Mouse (Mus musculus) brain, embryonic 18.5 days (tissue): Measurements from ENCODE around the gene Sypl.
"Not testable (repeated sequence)": the region's sequence is repeated elsewhere in the genome, so short reads cannot be mapped to it uniquely, and the experiment has no call there.

Experiments used
- DNase-seq: peaks from one replicate; pipeline ENCODE4 v3.0.0-alpha.2; 2012; ENCODE audit warnings: low read depth, low spot score

Gene Sypl

DNA sequence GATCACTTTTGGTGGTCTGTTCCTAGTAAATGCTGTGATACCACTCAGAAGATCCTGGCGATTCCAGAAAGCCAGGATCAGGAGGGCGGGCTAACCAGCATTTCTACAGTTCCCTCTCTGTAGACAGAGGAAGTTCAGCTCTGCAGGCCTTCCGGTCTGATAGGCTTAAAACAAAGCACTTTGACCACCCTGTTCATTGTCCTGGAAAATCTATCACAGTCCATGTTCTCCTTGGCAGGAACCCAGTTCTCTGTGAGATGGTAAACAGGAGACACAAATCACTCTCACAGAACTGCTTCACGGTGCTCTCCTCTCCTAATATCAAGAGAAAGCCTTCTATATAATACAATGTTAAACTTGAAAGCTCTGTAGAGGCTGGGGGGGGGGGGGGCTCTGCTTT, 10.3 kb upstream of the Sypl start:
- no peak for DNase-seq

GRCm38 (mm10) chr12:32943951-32944350, 9.7 kb upstream of the Sypl start:
- DNase-seq: no peak

GRCm38 (mm10) chr12:32944884-32945454, 8.7 kb upstream of the Sypl start:
- no peak for DNase-seq

- DNase-seq: no peak
These were observed 7.3 kb upstream of the Sypl start for GRCm38 (mm10) chr12:32946376-32946775.

- DNase-seq: no peak
These were observed 1.3 kb upstream of the Sypl start for GRCm38 (mm10) chr12:32952416-32952815.

- no peak for DNase-seq
These were observed 625 bp upstream of the Sypl start for GRCm38 (mm10) chr12:32953066-32953465.

- DNase-seq: no peak
These were observed 728 bp downstream of the Sypl start for GRCm38 (mm10) chr12:32954216-32955021.

- no peak for DNase-seq
These were observed 1.3 kb downstream of the Sypl start for GRCm38 (mm10) chr12:32955037-32955436.

GRCm38 (mm10) chr12:32957211-32957610, 3.5 kb downstream of the Sypl start:
- DNase-seq: no peak

- no peak for DNase-seq
These were observed 8.4 kb downstream of the Sypl start for GRCm38 (mm10) chr12:32962132-32962531.

DNA sequence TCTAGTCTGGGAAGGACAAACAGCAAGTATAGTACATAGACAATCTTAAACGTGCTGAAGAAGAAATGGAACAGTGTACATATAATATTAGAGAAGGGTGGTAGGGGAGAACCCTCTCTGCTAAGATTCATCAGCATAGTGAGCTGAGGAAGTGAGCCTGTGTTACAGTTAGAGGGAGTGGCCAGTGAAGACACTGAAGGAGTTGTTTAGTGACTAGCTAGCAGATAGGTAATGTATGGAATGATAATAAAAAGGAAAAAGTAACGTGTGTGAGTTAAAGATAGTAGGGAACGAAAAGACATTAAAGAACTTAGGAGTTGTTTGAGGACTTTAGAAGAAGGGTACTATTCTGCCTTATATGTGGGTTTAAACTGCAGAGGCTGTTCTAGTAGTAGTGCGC, 10.2 kb downstream of the Sypl start:
- no peak for DNase-seq

DNA sequence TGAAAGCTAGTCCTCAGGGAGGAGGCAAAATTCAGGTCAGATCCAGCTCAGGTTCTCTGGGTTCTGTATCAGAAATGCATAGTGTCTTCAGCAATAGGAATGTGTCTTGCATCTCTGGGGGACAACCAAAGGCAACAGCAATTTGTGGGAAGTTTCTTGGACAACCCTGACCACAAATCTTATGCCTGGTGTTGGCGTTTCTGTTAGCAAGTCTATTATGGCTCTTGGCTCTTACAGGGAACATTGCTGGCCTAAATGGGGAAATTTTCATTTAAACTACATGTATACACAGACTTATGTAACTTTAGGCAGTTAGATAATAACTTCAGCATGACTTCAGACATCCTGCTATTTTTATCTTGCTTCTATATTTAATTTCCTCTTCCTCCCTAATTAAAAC, 18.6 kb downstream of the Sypl start:
- DNase-seq: no peak

DNA sequence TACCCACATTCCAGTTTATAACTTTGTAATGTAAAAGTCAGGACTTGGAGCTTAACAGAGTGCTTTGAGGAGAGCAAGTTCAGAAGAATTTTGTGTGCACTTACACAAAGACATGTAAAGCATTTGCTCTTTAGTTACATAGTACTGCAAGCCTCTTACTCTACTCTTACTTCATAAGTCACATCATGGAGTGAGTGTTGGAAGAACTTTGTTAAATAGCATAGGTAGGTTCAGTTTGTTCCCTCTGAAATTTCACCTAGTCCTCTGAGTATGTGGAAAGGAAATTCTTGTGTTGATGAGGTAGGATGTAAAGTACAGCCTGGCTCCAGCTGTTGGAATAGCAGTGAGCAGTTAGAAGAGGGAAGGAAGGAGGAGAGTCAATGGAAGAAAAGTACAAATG, 21.2 kb downstream of the Sypl start:
- no peak for DNase-seq

GRCm38 (mm10) chr12:32975501-32975900, 21.8 kb downstream of the Sypl start:
- DNase-seq: no peak

DNA sequence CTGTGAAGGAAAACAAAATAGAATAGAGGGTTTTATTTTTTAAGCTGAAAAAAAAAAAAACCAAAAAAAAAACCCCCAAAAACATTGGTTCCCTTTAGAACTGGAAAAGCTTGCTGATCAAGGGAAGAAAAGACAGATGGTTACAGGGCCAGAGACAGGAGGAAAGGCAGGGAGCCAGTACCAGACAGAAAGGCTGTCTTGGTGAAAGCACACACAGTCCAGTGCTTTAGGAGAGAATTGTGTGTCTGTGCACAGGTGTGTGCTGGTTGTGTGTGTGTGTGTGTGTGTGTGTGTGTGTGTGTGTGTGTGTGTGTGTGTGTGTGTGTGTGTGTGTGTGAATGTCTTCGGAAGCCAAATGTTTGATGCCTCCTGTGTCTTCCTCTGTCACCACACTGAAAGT, 28.9 kb downstream of the Sypl start:
- DNase-seq: no peak

DNA sequence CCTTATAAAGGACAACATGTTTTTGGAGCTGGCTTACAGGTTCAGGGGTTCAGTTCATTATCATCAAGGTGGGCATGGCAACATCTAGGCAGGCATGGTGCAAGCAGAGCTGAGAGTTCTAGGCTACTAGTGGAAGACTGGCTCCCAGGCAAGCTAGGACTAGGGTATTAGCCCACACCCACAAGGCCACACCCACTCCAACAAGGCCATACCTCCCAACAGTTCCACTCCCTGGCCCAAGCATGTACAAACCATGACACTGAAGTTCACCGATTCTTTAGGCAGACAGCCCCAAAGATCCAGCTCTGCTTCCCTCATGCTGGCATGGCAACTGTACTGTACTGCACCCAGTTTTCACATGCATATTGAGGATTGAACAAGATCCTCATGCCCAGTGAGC, 29.4 kb downstream of the Sypl start:
- DNase-seq: no peak

DNA sequence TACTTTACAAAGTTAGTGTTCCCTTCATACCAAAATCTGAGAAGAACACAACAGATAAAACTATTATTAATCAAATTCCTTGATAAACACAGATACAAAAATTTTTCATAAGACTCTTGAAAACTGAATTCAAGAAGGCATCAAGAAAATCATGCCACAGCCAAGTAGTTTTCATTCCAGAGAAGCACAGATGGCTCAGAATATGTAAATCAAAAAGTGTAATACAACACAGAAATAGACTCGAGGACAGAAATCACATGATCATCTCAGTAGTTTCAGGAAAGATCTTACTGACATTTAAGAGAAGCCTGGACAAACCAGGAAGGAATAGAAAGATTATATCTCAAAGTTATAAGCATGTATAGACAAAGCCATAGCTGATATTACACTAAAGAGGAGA, 32.6 kb downstream of the Sypl start:
- DNase-seq: no peak

DNA sequence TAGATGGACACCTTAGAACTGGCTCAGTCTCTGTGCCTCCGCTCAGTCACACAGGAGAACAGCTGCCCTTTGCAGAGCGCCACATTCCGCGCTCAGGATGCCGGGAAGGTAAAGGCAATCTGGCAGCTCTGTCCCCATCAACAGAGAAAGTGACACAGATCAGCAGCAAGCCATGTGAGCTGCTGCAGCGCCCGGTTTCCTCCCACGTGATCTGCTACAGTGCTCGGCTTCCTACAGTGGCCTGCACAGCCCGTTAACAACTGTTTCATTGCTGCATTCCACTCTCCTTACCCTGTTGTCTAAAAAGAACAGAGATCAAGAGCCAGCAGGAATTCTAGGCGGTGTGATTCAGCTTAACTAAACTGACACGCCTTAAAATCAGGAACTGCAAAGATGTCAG, 36.0 kb downstream of the Sypl start:
- no peak for DNase-seq

- no peak for DNase-seq
These were observed 40.4 kb downstream of the Sypl start for GRCm38 (mm10) chr12:32994081-32994480.

DNA sequence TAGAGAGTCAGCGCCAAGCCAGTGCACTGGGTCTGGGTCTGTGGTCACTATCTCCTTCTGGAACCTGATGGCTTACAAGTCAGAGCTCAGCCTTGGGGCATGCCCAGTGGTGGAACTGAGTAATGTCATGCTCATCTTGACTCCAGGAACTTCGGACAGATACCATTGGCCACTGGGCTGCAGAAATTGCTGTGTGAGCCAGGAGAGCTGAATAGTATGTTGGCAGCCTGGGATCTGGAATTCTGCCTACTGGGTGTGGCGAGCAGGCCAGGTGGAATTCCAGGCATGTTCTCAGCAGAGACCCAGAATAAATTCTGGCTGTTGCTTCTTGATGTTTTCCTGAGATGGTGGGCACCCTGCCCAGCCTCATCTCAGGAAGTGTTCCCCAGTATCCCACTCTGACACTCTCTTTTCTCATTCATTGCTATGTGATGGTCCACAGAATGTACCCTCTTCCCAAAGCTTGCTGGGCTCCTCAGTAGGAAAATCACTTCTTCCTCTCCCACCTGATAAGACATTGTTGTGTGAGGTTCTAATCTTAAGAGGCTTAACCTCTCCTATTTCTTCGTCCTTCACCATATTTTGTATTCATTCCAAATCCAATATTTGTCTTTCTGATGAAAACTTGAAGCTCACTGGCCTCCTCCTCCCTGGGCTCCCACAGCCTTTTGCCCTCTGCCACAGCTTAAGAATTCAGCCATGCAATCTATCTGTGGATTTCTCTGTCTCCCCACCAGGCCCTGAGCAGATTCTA, 41.6 kb downstream of the Sypl start:
- no peak for DNase-seq

DNA sequence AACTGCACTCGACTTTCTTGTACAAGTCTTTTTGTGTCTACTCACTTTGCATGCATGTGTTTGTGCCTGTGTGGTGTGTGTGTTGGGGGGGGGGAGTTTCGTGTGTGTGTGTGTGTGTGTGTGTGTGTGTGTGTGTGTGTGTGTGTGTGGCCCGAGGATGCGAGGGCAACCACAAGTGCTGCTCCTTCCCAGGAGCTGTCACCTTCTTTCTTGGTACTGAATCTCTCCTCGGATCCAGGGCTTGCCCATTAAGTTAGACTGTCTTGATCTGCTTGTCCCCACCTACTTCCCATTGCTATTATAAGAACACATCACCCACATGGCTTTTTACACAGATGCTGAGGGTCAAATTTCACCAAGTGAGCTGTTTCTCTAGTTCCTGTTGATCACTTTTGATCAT, 45.1 kb downstream of the Sypl start:
- DNase-seq: no peak

- not testable (repeated sequence) for DNase-seq
These were observed 46.1 kb downstream of the Sypl start for GRCm38 (mm10) chr12:32999778-33000177.

GRCm38 (mm10) chr12:33000402-33000801, 46.7 kb downstream of the Sypl start:
- no peak for DNase-seq
